In genomic region chr5:147011333-147011732, GRCm38 (mm10) we compare ENCODE assay signal across 23 mouse cellular contexts. TPM values are rescaled to one million over a fixed set of nuclear protein-coding genes. Genes with fewer than 3 reads are reported as not detected.
DNase-seq lines count a peak whose midpoint lies in the region; ATAC-seq and TF ChIP-seq lines count a peak whose summit lies in the region.
"Had no signal": no experiment of that assay in that cellular context is flagged by ENCODE, and none has a peak within 500 bp of the region (broad histone marks: within the 10 kb centered on the region; RNA-seq: fewer than 3 reads in every experiment).

No protein-coding gene starts in this region.

- H3K27me3 ChIP-seq in Patski, result no peaks in the 10 kb centered on the region
- H3K27me3 ChIP-seq in hindbrain, embryonic 10.5 days (ENCODE audit: insufficient read depth, poor library complexity, severe bottlenecking), result no peaks in the 10 kb centered on the region
- H3K27me3 ChIP-seq: embryonic facial prominence, embryonic 13.5 days; hindbrain, embryonic 13.5 days; intestine, embryonic 15.5 days had no signal

- POLR2A ChIA-PET in Patski (lab: Charles Lee), result no interaction called here

- CTCF ChIA-PET in Patski (lab: Charles Lee), result no interaction called here

- TF ChIP-seq CTCF in Patski (IDR thresholded peaks at IDR 0.05), result no peak

- H3K9me3 ChIP-seq in hindbrain, embryonic 10.5 days, result no peaks in the 10 kb centered on the region
- H3K9me3 ChIP-seq: embryonic facial prominence, embryonic 13.5 days; forebrain, embryonic 10.5 days; forebrain, embryonic 13.5 days; G1E; hindbrain, embryonic 13.5 days; intestine, embryonic 15.5 days had no signal

- no peaks in the 10 kb centered on the region for H3K4me1 ChIP-seq in hindbrain, embryonic 10.5 days (replicated peaks)
- H3K4me1 ChIP-seq: intestine, embryonic 15.5 days had no signal

- no peak overlapping the region for H3K4me3 ChIP-seq in hindbrain, embryonic 10.5 days
- H3K4me3 ChIP-seq: embryonic facial prominence, embryonic 13.5 days; forebrain, embryonic 10.5 days; forebrain, embryonic 13.5 days; gastrocnemius, adult 2 months; hindbrain, embryonic 13.5 days; intestine, embryonic 15.5 days had no signal

- in situ Hi-C loops in Patski (cut with MboI; ENCODE audit: low pct_unique_long_range_greater_than_20kb), result no loop called here

- H3K36me3 ChIP-seq in hindbrain, embryonic 10.5 days, result no peaks in the 10 kb centered on the region
- H3K36me3 ChIP-seq: embryonic facial prominence, embryonic 13.5 days; forebrain, embryonic 10.5 days; hindbrain, embryonic 13.5 days; intestine, embryonic 15.5 days had no signal

- ATAC-seq in Patski, result peak; percentile 58
- peak; percentile 43; the same call in 1 of the 2 replicates for ATAC-seq in erythroblast, adult 5-6 weeks (replicated peaks; ENCODE audit: low FRiP score, poor library complexity, severe bottlenecking)
- ATAC-seq: forebrain, embryonic 13.5 days; forebrain, embryonic 16.5 days; hindbrain, embryonic 16.5 days; intestine, embryonic 15.5 days had no signal

- 84% methylated on average over 10 of the region's 10 CpGs for WGBS in hindbrain, embryonic 10.5 days

- no peak overlapping the region for H3K27ac ChIP-seq in hindbrain, embryonic 10.5 days
- H3K27ac ChIP-seq: embryonic facial prominence, embryonic 13.5 days; forebrain, embryonic 10.5 days; forebrain, embryonic 13.5 days; gastrocnemius, adult 2 months; hindbrain, embryonic 13.5 days; intestine, embryonic 15.5 days had no signal

- peak; percentile 39 for DNase-seq in ES-CJ7 (ENCODE audit: low read depth, low spot score)
- DNase-seq in Patski (ENCODE audit: low read depth, low spot score), result peak; percentile 77
- no peak for DNase-seq in hindbrain, embryonic 10.5 days (ENCODE audit: low spot score)
- no peak for DNase-seq in spleen, postnatal 14 days (ENCODE audit: low spot score in 2 of 2)
- DNase-seq in frontal cortex, postnatal 14 days (ENCODE audit: low spot score in 2 of 2), result no peak
- DNase-seq: adrenal gland, adult 8-10 months; adrenal gland, postnatal 25 days; cerebellum, adult 18-20 months; cerebellum, adult 9-10 months; cerebellum, postnatal 14 days; gastrocnemius, adult 2 months; gastrocnemius, postnatal 14 days; heart, adult 11 months; kidney, adult 11 months had no signal

RNA-seq across cellular contexts. Expression of gene Mtif3, which starts 47.7 kb away (rescaled TPM):
- 39.6 TPM for polyA plus RNA-seq in Patski (2021)
- 0.42 and 0.58 TPM in 2 replicates for total RNA-seq in erythroblast, adult 5-6 weeks (2015; ENCODE audit: low replicate concordance)
- total RNA-seq in erythroblast, adult 5-6 weeks (2017; ENCODE audit: low replicate concordance), result 3.8 and 7.5 TPM in 2 replicates
- 19.0 and 23.9 TPM in 2 replicates for polyA plus RNA-seq in hindbrain, embryonic 10.5 days (2016; fragmentation: Nextera tagmentation; extraction: Ambion mirVana)

Comparison
In these comparisons a context has a peak if more than half of its experiments do, and no peak if none do; other contexts are left out.
1. DNase-seq: peak in ES-CJ7 (single experiment) and Patski (single experiment); none in hindbrain, embryonic 10.5 days (single experiment), spleen, postnatal 14 days (0 of 2) and frontal cortex, postnatal 14 days (0 of 2).